In genomic region chr15:30451921-30452320, GRCm38 (mm10) we compare ENCODE assay signal across 11 mouse cellular contexts.
A peak's percentile ranks its signal among the peaks of the same experiment; 100 is the strongest.
DNase-seq lines count a peak whose midpoint lies in the region; ATAC-seq and TF ChIP-seq lines count a peak whose summit lies in the region.
"Had no signal": no experiment of that assay in that cellular context is flagged by ENCODE, and none has a peak within 500 bp of the region (broad histone marks: within the 10 kb centered on the region; RNA-seq: fewer than 3 reads in every experiment).

No protein-coding gene starts in this region.

- H3K4me2 ChIP-seq in forebrain, embryonic 12.5 days: no peak overlapping the region
- peak overlapping the region; percentile 8; the same call in 1 of the 2 replicates for H3K4me2 ChIP-seq in hindbrain, postnatal 0 days (ENCODE audit: low read depth, low read length)

- H3K9ac ChIP-seq in forebrain, embryonic 12.5 days: no peak overlapping the region
- no peak overlapping the region for H3K9ac ChIP-seq in hindbrain, postnatal 0 days (replicated peaks; ENCODE audit: low read length)
- H3K9ac ChIP-seq: liver, embryonic 14.5 days had no signal

- intact Hi-C loops in heart, postnatal 14 days (cut with DNase I): no loop called here

- 48% methylated on average over 5 of the region's 5 CpGs for WGBS in forebrain, embryonic 12.5 days
- WGBS in hindbrain, postnatal 0 days: 28% methylated on average over 5 of the region's 5 CpGs

- H3K36me3 ChIP-seq in forebrain, embryonic 12.5 days (replicated peaks): no peaks in the 10 kb centered on the region
- H3K36me3 ChIP-seq in hindbrain, postnatal 0 days (ENCODE audit: insufficient read depth, low read length): no peaks in the 10 kb centered on the region

- TF ChIP-seq CTCF in layer of hippocampus, adult 2 months (conservative IDR thresholded peaks at IDR 0.05): no peak
- no peak for TF ChIP-seq CTCF in hindbrain, postnatal 0 days (IDR thresholded peaks at IDR 0.05; ENCODE audit: low read depth)

- peak overlapping the region; percentile 86 for H3K27ac ChIP-seq in layer of hippocampus, adult 2 months
- H3K27ac ChIP-seq in forebrain, embryonic 12.5 days: 0 out of 2 replicates have a peak overlapping the region, but pooled peaks have one; percentile 16
- H3K27ac ChIP-seq in hindbrain, postnatal 0 days: peak overlapping the region; percentile 33
- H3K27ac ChIP-seq: liver, embryonic 14.5 days; macrophage had no signal

- no peak overlapping the region for H3K4me3 ChIP-seq in layer of hippocampus, adult 2 months
- no peak overlapping the region for H3K4me3 ChIP-seq in forebrain, embryonic 12.5 days (replicated peaks)
- no peak overlapping the region for H3K4me3 ChIP-seq in hindbrain, postnatal 0 days (ENCODE audit: low read length)

- peaks cover 18% of the 10 kb centered on the region for H3K4me1 ChIP-seq in forebrain, embryonic 12.5 days
- no peaks in the 10 kb centered on the region for H3K4me1 ChIP-seq in hindbrain, postnatal 0 days (ENCODE audit: insufficient read depth, low read length)

- DNase-seq in layer of hippocampus, adult 2 months (ENCODE audit: low spot score in 2 of 2): no peak
- DNase-seq in layer of hippocampus, adult 11-12 months (ENCODE audit: low spot score): no peak
- DNase-seq in hindbrain, postnatal 0 days (ENCODE audit: low spot score): peak; percentile 44
- DNase-seq in retina, embryonic 14.5 days (ENCODE audit: low spot score): peak; percentile 36
- DNase-seq in heart, postnatal 14 days: no peak
- no peak for DNase-seq in thymus, postnatal 0 days (ENCODE audit: low spot score)
- DNase-seq: cerebellum, postnatal 36 days; heart, postnatal 4 days had no signal

- no peaks in the 10 kb centered on the region for H3K27me3 ChIP-seq in forebrain, embryonic 12.5 days
- H3K27me3 ChIP-seq in hindbrain, postnatal 0 days (ENCODE audit: insufficient read depth, low read length): no peaks in the 10 kb centered on the region

- no peaks in the 10 kb centered on the region for H3K9me3 ChIP-seq in forebrain, embryonic 12.5 days
- H3K9me3 ChIP-seq in hindbrain, postnatal 0 days (ENCODE audit: low read length): no peaks in the 10 kb centered on the region

- ATAC-seq in forebrain, embryonic 12.5 days (ENCODE audit: low FRiP score): 0 out of 2 replicates have a peak, but pooled peaks have one; percentile 37
- peak; percentile 76 for ATAC-seq in hindbrain, postnatal 0 days

Comparison
In these comparisons a context has a peak if more than half of its experiments do, and no peak if none do; other contexts are left out.
1. DNase-seq: peak in hindbrain, postnatal 0 days (single experiment) and retina, embryonic 14.5 days (single experiment); none in layer of hippocampus, adult 2 months (0 of 2), layer of hippocampus, adult 11-12 months (single experiment), heart, postnatal 14 days (0 of 2) and thymus, postnatal 0 days (single experiment).
2. H3K27ac ChIP-seq: peak in every context shown above with its lines; median percentile 86 in layer of hippocampus, adult 2 months; 33 in hindbrain, postnatal 0 days; 16 in forebrain, embryonic 12.5 days.